Mouse (Mus musculus) erythroblast, embryonic 14.5 days (primary cell): ENCODE data around the gene Gm37240.

Experiments
- GATA1 ChIP-seq: IDR thresholded peaks from 2 replicates; pipeline ENCODE4 v1.6.1; 2012; ENCODE audit warnings: low read length, inconsistent platforms, mixed read lengths
- TAL1 ChIP-seq: IDR thresholded peaks from 3 replicates; pipeline ENCODE4 v1.6.1; 2012; ENCODE audit warnings: low read length, inconsistent platforms, mixed read lengths

GRCm38 (mm10) chr3:84865684-84866083 is 1021.6 kb downstream of the Gm37240 start:
- TF ChIP-seq TAL1 (no peak), GATA1 (no peak)
